Mouse (Mus musculus) spleen, postnatal 36 days (tissue): Measurements from ENCODE around the gene Zzz3.
"Not testable (repeated sequence)": the region's sequence is repeated elsewhere in the genome, so short reads cannot be mapped to it uniquely, and the experiment has no call there.

Experiments
- DNase-seq, 2 experiments: peaks; one replicate each; pipeline ENCODE4 v3.0.0; 2022; ENCODE audit warnings: low spot score in 2 of 2, mixed read lengths in 1 of 2

Gene Zzz3

GRCm38 (mm10) chr3:152401964-152402670, 6.8 kb downstream of the Zzz3 start:
- no peak for DNase-seq

GRCm38 (mm10) chr3:152402671-152403066, 7.4 kb downstream of the Zzz3 start:
- no peak for DNase-seq

GRCm38 (mm10) chr3:152403827-152404226, 8.6 kb downstream of the Zzz3 start:
- DNase-seq, result no peak

GRCm38 (mm10) chr3:152405420-152405819, 10.1 kb downstream of the Zzz3 start:
- no peak for DNase-seq

DNA sequence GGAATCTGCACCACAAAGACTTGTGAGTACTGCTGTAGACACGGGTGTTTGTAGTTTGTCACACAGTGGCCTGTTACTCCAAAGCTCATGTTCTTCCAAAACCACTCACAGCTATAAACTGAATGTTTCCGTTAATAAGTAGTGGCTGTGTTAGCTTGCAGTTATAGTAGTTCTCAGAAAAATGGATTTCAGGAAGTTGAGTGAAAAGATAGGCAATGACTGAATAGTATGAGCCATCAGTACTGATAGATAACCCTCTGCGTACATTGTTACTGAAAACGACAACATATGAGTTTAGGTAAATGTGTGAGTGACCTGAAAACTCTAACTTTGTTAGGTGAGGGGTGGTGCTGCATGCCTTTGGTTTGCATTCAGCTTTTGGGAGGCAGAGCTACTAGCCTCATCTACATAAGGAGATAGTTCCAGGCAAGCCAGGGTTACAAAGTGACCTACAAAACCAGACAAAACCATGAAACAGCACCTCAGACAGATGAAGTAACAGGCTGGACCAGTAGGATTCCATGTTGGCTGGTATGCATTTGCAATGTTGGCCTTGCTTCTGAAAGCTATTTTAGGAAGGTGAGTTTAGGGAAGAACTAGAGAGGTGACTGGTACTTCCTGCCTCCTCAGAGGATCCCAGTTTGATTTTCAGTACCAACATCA, 10.8 kb downstream of the Zzz3 start:
- DNase-seq, result no peak

- no peak for DNase-seq
Observed at GRCm38 (mm10) chr3:152410980-152411551, 15.8 kb downstream of the Zzz3 start.

- DNase-seq, result no peak
Observed at GRCm38 (mm10) chr3:152412362-152412761, 17.1 kb downstream of the Zzz3 start.

DNA sequence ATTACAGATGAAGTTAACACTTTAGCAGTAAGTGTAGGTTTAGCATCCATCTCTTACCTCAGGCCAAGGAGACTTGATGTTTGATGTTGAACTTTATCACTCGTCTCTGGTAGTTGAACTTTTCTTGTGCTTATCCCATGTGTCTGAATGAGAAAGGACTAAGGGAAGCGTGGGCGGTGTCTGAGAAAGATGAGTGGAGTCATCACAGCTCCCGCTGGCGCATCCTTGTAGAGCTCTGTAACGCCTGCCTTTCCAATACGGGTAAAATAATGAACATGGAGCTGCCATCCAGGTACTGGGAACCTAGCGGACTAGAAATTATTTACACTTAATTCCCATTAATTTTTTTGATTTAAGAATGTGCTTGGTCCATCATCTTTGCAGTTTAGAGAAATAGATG, 33.7 kb downstream of the Zzz3 start:
- DNase-seq, result no peak

DNA sequence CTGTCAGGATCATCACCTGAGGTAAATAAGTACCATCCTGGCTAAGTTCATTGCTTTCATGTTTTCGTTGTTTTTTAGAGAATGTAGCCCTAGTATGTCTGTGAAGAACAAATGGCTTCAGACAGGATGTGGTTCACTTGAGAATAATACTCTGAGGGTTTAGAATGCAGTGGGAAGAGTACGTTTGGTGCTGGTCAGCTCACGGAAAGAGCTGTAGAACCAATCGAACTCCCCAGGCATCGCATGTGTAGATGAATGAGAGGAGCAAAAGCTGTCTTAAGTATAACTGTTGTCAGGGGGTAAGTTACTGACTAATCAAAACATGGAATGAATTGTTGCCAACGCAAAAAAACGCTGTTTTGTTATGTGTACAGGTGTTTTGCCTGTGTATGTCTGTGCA, 37.4 kb downstream of the Zzz3 start:
- DNase-seq, result no peak

- no peak for DNase-seq
Observed at GRCm38 (mm10) chr3:152435590-152435989, 40.3 kb downstream of the Zzz3 start.

DNA sequence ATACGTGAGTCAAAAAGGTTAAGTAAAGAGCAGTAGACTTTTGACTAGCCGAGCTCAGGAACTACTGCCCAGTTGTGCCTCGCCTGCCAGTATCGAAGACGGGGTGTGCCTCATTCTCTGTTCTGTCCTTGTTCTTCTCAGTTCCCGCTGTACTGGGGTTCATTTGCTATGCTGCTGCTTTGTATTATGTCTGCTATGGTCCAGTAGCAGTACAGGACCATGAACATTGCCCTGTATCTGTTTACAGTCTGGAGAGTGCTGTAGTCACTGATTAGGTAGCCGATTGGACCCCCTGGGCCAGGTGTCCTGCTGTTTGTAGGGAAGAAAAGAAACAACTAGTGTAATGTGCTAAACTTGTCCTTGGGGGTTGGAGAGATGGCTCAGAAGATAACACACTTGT, 42.8 kb downstream of the Zzz3 start:
- no peak for DNase-seq

GRCm38 (mm10) chr3:152442795-152443194, 47.5 kb downstream of the Zzz3 start:
- DNase-seq, result no peak

DNA sequence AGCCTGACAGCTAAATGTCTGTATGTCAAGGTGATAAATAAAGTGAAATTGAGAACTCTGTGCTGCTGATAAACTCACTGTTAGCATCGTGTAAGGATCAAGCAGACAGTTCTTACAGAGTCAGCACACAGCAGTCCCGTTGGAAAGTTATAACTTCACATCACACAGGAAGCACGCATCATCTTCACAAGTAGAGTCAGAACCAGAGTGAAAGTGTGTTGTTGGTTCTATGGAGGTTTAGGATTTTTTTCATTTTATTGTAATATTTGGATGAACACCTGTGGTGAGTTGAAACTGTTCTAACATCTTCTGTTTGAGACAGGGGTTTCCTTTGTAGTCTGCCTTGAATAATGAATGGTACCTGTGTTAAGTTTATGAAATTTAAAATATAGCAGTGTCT, 48.8 kb downstream of the Zzz3 start:
- DNase-seq, result no peak

GRCm38 (mm10) chr3:152446966-152447365, 51.7 kb downstream of the Zzz3 start:
- no peak for DNase-seq

DNA sequence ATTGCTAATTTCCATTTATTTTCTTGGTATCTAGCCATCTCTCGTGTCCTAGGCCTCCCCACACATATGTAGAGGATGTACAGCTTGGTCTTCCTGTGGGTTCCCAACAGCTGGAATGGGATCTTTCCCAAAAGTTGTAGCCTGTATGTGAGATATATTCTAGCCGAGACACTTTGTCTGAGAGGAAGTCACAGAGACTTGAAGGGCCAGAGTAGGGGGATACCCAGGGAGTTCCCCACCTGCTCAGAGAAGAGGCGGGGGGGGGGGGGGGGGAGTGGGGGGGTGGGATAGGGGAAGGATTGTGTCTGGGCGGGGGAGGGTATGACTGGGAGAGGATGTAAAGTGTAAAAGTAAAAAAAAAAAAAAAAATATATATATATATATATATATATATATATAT, 57.9 kb downstream of the Zzz3 start:
- DNase-seq, result no peak

DNA sequence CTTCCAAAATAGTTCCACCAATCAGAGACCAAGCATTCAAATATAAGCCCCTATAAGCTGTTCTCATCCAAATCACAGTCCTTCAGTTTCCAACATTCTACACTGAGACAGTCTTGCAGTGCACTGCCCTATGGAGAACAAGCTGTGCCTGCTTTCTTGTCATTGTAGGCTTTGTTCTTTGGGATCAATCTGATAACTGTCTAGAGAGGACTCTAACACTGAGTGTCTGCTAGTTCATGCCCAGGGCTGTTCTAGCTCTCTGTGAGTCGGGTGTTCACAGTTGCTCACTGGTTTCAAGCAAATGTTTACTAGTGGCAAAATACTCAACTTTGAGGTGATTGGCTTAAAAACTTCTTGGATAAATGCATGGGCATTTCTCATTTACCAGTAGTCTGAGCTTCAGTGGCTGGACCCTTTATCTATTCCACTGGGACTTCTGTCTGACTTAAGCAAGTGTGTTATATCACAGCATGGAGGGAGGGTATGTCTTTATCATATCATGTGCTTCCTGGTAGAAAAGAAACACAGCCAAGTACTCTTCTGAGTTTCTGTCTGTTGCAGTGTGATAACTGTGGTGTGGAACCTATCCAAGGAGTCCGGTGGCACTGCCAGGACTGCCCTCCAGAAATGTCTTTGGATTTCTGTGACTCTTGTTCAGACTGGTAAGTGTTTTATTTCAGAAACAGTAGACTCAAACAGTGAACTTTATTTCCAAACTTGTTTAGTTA, 62.2 kb downstream of the Zzz3 start:
- no peak for DNase-seq

GRCm38 (mm10) chr3:152458875-152459274, 63.6 kb downstream of the Zzz3 start:
- DNase-seq, result not testable (repeated sequence)

DNA sequence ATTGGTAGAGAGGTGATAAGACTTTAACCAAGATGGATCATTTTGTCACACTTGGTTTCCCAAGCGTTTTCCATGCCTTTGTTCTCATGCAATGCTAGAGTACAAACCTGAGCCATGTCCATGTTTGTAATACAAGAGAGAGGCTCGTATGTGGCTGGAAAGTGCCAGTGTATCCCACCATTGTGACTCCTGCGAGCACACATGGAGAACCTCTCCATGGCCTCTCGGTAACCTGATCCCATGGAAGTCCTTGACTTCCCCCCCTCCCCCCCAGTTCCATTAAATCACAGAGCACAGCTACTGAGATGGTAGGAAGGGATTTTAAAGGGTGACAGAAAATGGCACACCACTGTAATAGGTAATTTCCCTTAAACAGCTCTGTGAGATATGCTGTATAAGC, 65.5 kb downstream of the Zzz3 start:
- no peak for DNase-seq

DNA sequence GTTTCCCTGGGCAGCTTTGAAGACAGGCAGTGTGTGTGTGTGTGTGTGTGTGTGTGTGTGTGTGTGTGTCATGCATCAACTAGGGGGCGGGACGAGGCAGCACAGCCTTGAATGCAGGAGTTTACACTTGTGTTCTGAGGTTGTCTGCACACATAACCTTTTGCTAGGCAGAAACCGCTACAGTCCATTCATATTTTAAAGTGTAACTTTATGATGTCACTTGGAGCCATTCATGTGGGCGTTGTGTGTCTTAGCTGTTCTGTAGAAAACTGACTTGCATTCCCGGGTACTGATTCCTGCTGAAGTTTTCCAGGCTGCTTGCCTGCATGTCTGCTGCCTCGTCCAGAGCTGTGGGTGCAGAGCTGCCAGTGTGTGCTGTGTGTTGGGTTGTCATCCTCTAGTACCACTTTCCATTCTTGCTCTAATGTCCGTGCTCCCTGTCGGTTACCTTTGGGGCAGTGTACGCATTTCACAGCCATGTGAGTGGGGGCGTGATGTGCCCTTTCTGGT, 66.8 kb downstream of the Zzz3 start:
- DNase-seq, result no peak

DNA sequence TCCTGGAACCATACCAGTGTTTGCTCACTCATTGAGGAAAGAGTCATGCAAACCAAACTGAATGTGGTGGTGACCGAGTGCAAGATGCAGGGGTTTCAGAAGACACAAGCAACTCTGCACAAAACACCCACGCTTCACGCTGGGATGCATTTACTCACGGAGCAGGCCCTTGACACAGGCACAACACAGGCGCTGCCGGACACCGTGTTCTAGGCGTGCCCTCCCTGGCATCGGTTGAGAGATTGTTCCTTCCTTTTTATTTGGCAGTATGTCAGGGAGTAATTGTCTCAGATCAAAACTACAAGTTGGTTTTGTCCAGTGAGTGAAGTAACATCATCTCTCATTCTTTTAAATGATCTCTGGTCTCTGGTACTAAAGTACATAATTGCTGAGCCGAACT, 67.6 kb downstream of the Zzz3 start:
- no peak for DNase-seq

GRCm38 (mm10) chr3:152464462-152464861, 69.2 kb downstream of the Zzz3 start:
- DNase-seq, result no peak

DNA sequence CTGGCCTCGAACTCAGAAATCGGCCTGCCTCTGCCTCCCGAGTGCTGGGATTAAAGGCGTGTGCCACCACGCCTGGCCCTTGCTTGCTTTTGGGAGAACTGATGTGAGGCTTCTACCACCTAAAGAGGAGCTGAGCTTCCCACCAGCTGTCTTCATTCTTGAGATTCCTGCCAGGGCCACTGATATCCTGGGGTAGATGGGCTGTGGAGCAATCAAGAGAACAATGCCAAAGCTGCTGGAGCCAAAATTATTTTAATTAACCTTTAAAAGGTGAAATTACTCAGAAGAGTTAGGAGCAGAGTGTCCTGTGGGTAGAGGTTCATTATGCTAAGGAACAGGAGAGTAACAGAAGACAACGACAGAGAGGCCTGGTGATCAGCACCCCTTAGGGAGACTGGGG, 70.1 kb downstream of the Zzz3 start:
- no peak for DNase-seq
